Mouse (Mus musculus): ENCODE data around the gene Ugt2a2. TPM values are rescaled to one million over a fixed set of nuclear protein-coding genes. Genes with fewer than 3 reads are reported as not detected.
A peak's percentile ranks its signal among the peaks of the same experiment; 100 is the strongest.
"Not testable (repeated sequence)": the region's sequence is repeated elsewhere in the genome, so short reads cannot be mapped to it uniquely, and the experiment has no call there.

The Ugt2a2 gene
- polyA plus RNA-seq, 1 experiment from 2014 or later = not detected

GRCm38 (mm10) chr5:87457701-87458100 is 24.4 kb downstream of the Ugt2a2 start:
- no peaks in the 10 kb centered on the region for H3K4me1 ChIP-seq (ENCODE audit: control insufficient read depth, insufficient read depth, low read length)
- H3K9me3 ChIP-seq (ENCODE audit: control insufficient read depth, low read depth, low read length) = no peaks in the 10 kb centered on the region
- H3K4me3 ChIP-seq (ENCODE audit: low read depth, low read length) = no peak overlapping the region
- H3K4me2 ChIP-seq (replicated peaks; ENCODE audit: low read depth, low read length) = no peak overlapping the region
- no peaks in the 10 kb centered on the region for H3K36me3 ChIP-seq (ENCODE audit: control insufficient read depth, insufficient read depth, low read length)
- ATAC-seq (ENCODE audit: insufficient number of reproducible peaks, insufficient read depth, low FRiP score, low read depth) = no peak
- no peaks in the 10 kb centered on the region for H3K27me3 ChIP-seq (ENCODE audit: control insufficient read depth, insufficient read depth, low read length)
- no peak overlapping the region for H3K27ac ChIP-seq (ENCODE audit: low read length)
- no peak overlapping the region for H3K9ac ChIP-seq (replicated peaks; ENCODE audit: low read depth, low read length)

GRCm38 (mm10) chr5:87456216-87456850 is 25.7 kb downstream of the Ugt2a2 start:
- no peak overlapping the region for H3K4me3 ChIP-seq (ENCODE audit: low read depth, low read length)
- no peaks in the 10 kb centered on the region for H3K27me3 ChIP-seq (ENCODE audit: control insufficient read depth, insufficient read depth, low read length)
- H3K9me3 ChIP-seq (ENCODE audit: control insufficient read depth, low read depth, low read length) = no peaks in the 10 kb centered on the region
- no peak for ATAC-seq (ENCODE audit: insufficient number of reproducible peaks, insufficient read depth, low FRiP score, low read depth)
- H3K4me1 ChIP-seq (ENCODE audit: control insufficient read depth, insufficient read depth, low read length) = no peaks in the 10 kb centered on the region
- H3K4me2 ChIP-seq (replicated peaks; ENCODE audit: low read depth, low read length) = no peak overlapping the region
- no peak overlapping the region for H3K27ac ChIP-seq (ENCODE audit: low read length)
- H3K36me3 ChIP-seq (ENCODE audit: control insufficient read depth, insufficient read depth, low read length) = no peaks in the 10 kb centered on the region
- no peak overlapping the region for H3K9ac ChIP-seq (replicated peaks; ENCODE audit: low read depth, low read length)
- 88% methylated on average over 3 of the region's 3 CpGs for whole genome bisulfite sequencing

DNA sequence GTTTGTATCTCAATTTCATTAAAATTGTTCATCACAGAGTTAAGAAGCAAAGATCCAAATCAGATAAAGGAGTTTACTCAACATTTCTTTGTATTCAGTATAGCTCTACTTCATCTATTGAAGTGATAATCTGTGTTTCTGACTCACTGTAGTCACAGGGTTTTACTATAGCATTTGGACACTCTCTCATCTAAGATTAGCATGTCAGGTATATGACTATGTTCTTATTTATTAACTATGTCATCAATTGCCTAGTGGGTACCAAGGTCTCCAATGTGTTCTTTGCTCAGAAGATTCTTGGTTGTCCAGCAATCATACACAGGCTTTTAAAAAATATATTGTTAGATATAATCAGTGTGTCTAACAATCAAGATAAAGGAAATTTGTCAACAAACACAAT is 26.5 kb downstream of the Ugt2a2 start:
- no peaks in the 10 kb centered on the region for H3K4me1 ChIP-seq (ENCODE audit: control insufficient read depth, insufficient read depth, low read length)
- no peak overlapping the region for H3K27ac ChIP-seq (ENCODE audit: low read length)
- ATAC-seq (ENCODE audit: insufficient number of reproducible peaks, insufficient read depth, low FRiP score, low read depth) = no peak
- H3K4me3 ChIP-seq (ENCODE audit: low read depth, low read length) = no peak overlapping the region
- H3K36me3 ChIP-seq (ENCODE audit: control insufficient read depth, insufficient read depth, low read length) = no peaks in the 10 kb centered on the region
- H3K27me3 ChIP-seq (ENCODE audit: control insufficient read depth, insufficient read depth, low read length) = no peaks in the 10 kb centered on the region
- no peak overlapping the region for H3K9ac ChIP-seq (replicated peaks; ENCODE audit: low read depth, low read length)
- no peaks in the 10 kb centered on the region for H3K9me3 ChIP-seq (ENCODE audit: control insufficient read depth, low read depth, low read length)
- no peak overlapping the region for H3K4me2 ChIP-seq (replicated peaks; ENCODE audit: low read depth, low read length)

DNA sequence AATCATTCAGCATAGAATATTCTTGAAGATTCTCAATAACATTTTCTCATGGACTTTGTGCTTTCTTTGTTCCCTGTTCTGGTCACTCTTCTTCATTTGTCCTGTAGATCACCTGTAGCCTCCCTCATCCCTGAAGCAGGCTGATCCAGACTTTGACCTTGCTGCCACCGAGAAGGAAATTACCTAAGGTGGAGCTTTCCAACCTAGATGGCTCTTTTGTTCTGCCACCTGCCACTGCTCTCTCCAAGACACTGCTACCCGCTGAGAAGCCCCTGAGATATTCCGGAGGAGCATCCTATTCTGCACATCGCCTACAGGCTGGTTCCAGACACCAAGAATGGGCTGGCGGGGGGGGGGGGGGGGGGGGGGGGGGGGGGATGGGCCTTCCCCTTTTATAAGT is 29.5 kb downstream of the Ugt2a2 start:
- H3K27me3 ChIP-seq (ENCODE audit: control insufficient read depth, insufficient read depth, low read length); H3K9me3 ChIP-seq (ENCODE audit: control insufficient read depth, low read depth, low read length); H3K36me3 ChIP-seq (ENCODE audit: control insufficient read depth, insufficient read depth, low read length); ATAC-seq (ENCODE audit: insufficient number of reproducible peaks, insufficient read depth, low FRiP score, low read depth); H3K9ac ChIP-seq (replicated peaks; ENCODE audit: low read depth, low read length); H3K4me3 ChIP-seq (ENCODE audit: low read depth, low read length); H3K4me2 ChIP-seq (replicated peaks; ENCODE audit: low read depth, low read length); H3K27ac ChIP-seq (ENCODE audit: low read length); H3K4me1 ChIP-seq (ENCODE audit: control insufficient read depth, insufficient read depth, low read length): not testable (repeated sequence)
- 80% methylated on average over 4 of the region's 5 CpGs for WGBS

DNA sequence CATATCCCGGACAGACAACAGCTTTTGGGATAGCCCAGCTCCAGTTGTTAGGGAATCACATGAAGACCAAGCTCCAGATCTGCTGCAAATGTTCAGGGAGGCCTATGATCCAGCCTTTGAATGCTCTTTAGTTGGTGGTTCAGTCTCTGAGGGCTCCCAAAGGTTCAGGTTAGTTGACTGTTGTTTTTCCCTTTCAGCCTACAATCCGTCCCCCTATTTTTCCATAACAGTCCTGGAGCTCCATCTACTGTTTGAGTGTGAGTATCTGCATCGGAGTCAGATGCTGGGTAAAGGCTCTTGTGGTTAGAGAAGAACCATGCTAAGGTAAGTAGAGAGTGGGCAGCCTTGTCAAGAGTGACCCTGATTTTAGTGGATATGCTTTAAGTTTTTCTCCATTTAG is 45.8 kb downstream of the Ugt2a2 start:
- Histone ChIP-seq H3K27ac (ENCODE audit: low read length) (no peak overlapping the region), H3K9me3 (ENCODE audit: control insufficient read depth, low read depth, low read length) (no peaks in the 10 kb centered on the region), H3K27me3 (ENCODE audit: control insufficient read depth, insufficient read depth, low read length) (no peaks in the 10 kb centered on the region), H3K9ac (replicated peaks; ENCODE audit: low read depth, low read length) (no peak overlapping the region), H3K36me3 (ENCODE audit: control insufficient read depth, insufficient read depth, low read length) (no peaks in the 10 kb centered on the region), H3K4me1 (ENCODE audit: control insufficient read depth, insufficient read depth, low read length) (no peaks in the 10 kb centered on the region), H3K4me2 (replicated peaks; ENCODE audit: low read depth, low read length) (no peak overlapping the region), H3K4me3 (ENCODE audit: low read depth, low read length) (no peak overlapping the region)
- WGBS = 41% methylated on average over 3 of the region's 3 CpGs
- 0 out of 2 replicates have a peak, but pooled peaks have one; percentile 37 for ATAC-seq (ENCODE audit: insufficient number of reproducible peaks, insufficient read depth, low FRiP score, low read depth)

DNA sequence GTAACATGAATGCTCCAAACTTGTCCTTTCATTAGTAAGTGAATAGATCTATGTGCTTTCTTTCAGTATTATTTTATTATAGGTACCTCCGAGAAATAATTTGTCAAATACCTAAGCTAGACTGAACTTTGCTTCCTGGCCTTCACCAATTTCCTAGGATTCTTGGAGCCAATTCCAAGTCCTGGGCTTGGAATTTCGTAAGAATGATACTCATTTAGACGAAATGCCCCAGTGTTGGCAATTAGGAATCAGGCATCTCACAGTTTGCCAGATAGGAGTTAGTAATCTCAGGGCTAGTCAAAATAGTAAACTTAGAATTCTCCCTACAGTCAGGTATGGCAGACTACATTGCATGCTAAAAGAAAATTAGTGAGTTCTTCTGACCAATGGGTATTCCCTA is 56.4 kb downstream of the Ugt2a2 start:
- Histone ChIP-seq H3K27me3 (ENCODE audit: control insufficient read depth, insufficient read depth, low read length) (no peaks in the 10 kb centered on the region), H3K36me3 (ENCODE audit: control insufficient read depth, insufficient read depth, low read length) (no peaks in the 10 kb centered on the region), H3K9me3 (ENCODE audit: control insufficient read depth, low read depth, low read length) (no peaks in the 10 kb centered on the region), H3K9ac (replicated peaks; ENCODE audit: low read depth, low read length) (no peak overlapping the region), H3K4me3 (ENCODE audit: low read depth, low read length) (no peak overlapping the region), H3K4me2 (replicated peaks; ENCODE audit: low read depth, low read length) (no peak overlapping the region), H3K4me1 (ENCODE audit: control insufficient read depth, insufficient read depth, low read length) (no peaks in the 10 kb centered on the region), H3K27ac (ENCODE audit: low read length) (no peak overlapping the region)
- ATAC-seq (ENCODE audit: insufficient number of reproducible peaks, insufficient read depth, low FRiP score, low read depth) = no peak
- WGBS = 76% methylated on average over 3 of the region's 3 CpGs

- not testable (repeated sequence) for H3K4me3 ChIP-seq (ENCODE audit: low read depth, low read length); H3K4me2 ChIP-seq (replicated peaks; ENCODE audit: low read depth, low read length); H3K36me3 ChIP-seq (ENCODE audit: control insufficient read depth, insufficient read depth, low read length); H3K4me1 ChIP-seq (ENCODE audit: control insufficient read depth, insufficient read depth, low read length); H3K27me3 ChIP-seq (ENCODE audit: control insufficient read depth, insufficient read depth, low read length); H3K9ac ChIP-seq (replicated peaks; ENCODE audit: low read depth, low read length); H3K27ac ChIP-seq (ENCODE audit: low read length); ATAC-seq (ENCODE audit: insufficient number of reproducible peaks, insufficient read depth, low FRiP score, low read depth); H3K9me3 ChIP-seq (ENCODE audit: control insufficient read depth, low read depth, low read length)
- 91% methylated on average over 1 of the region's 2 CpGs for WGBS
Observed at GRCm38 (mm10) chr5:87424041-87424440, 58.0 kb downstream of the Ugt2a2 start, which contains the start of gene Ugt2b38. Gene Ugt2b38, minus strand, starts transcription at chr5:87424203.

Other genes starting within 250 kb of the Ugt2a2 start
- gene Ugt2b37, start 227.5 kb downstream of the Ugt2a2 start, polyA plus RNA-seq (2014; fragmentation: Nextera tagmentation; extraction: Ambion mirVana) = not detected in 2 replicates
- gene Ugt2a3, start 145.1 kb downstream of the Ugt2a2 start, polyA plus RNA-seq (2014; fragmentation: Nextera tagmentation; extraction: Ambion mirVana) = 0.45 TPM in 1 of 2 replicates, not detected in the other
- gene Ugt2b38, start 58.1 kb downstream of the Ugt2a2 start, polyA plus RNA-seq (2014; fragmentation: Nextera tagmentation; extraction: Ambion mirVana) = not detected in 2 replicates
- gene Gm43638, start 4.5 kb upstream of the Ugt2a2 start, polyA plus RNA-seq (2014; fragmentation: Nextera tagmentation; extraction: Ambion mirVana) = not detected in 2 replicates
- not detected in 2 replicates for gene Ugt2a1, start 8.6 kb upstream of the Ugt2a2 start, polyA plus RNA-seq (2014; fragmentation: Nextera tagmentation; extraction: Ambion mirVana)
- gene Sult1b1, start 55.9 kb upstream of the Ugt2a2 start, polyA plus RNA-seq (2014; fragmentation: Nextera tagmentation; extraction: Ambion mirVana) = 5.1 and 5.2 TPM in 2 replicates
- 30.1 and 30.8 TPM in 2 replicates for gene Sult1d1, start 86.8 kb upstream of the Ugt2a2 start, polyA plus RNA-seq (2014; fragmentation: Nextera tagmentation; extraction: Ambion mirVana)
- not detected in 2 replicates for gene Sult1e1, start 109.3 kb upstream of the Ugt2a2 start, polyA plus RNA-seq (2014; fragmentation: Nextera tagmentation; extraction: Ambion mirVana)
- gene Csn1s1, start 183.9 kb upstream of the Ugt2a2 start, polyA plus RNA-seq (2014; fragmentation: Nextera tagmentation; extraction: Ambion mirVana) = not detected in 2 replicates
- gene Csn2, start 217.4 kb upstream of the Ugt2a2 start, polyA plus RNA-seq (2014; fragmentation: Nextera tagmentation; extraction: Ambion mirVana) = not detected in 2 replicates

Data from stomach, embryonic 14.5 days (tissue).